Mouse (Mus musculus): ENCODE measurements around the gene Cd2. TPM values are rescaled to one million over a fixed set of nuclear protein-coding genes. Genes with fewer than 3 reads are reported as not detected.

The Cd2 gene
- polyA plus RNA-seq, 1 experiment from 2014 or later = not detected

DNA sequence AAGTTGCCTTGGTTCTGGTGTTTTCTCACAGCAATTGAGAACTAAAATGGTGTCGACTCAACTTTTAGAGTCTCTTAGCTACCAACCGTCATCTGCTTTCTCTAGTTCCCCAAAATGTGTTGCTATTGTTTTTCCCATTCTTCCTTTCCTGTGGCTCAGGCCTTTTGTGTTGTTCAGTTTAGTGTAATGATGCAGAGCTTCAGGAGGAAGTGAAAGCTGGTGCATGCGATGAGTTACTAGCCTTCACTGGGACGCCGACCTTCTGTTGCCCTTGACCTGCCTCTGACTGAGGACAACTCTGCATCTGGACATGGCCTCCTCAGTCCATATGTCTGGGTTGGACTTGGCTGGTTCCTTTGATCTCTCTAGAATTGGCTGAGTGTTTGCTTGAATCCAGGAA, 16.9 kb downstream of the Cd2 start:
- Histone ChIP-seq H3K4me1 (replicated peaks) (no peaks in the 10 kb centered on the region), H3K9me3 (peaks cover 3% of the 10 kb centered on the region; the same call in 1 of the 2 replicates), H3K4me2 (no peak overlapping the region), H3K27ac (no peak overlapping the region), H3K9ac (replicated peaks) (no peak overlapping the region), H3K36me3 (no peaks in the 10 kb centered on the region), H3K4me3 (replicated peaks) (no peak overlapping the region), H3K27me3 (no peaks in the 10 kb centered on the region)
- ATAC-seq (ENCODE audit: insufficient number of reproducible peaks, insufficient read depth, low FRiP score, low TSS enrichment, low read depth) = no peak
- 90% methylated on average over 5 of the region's 5 CpGs for WGBS

DNA sequence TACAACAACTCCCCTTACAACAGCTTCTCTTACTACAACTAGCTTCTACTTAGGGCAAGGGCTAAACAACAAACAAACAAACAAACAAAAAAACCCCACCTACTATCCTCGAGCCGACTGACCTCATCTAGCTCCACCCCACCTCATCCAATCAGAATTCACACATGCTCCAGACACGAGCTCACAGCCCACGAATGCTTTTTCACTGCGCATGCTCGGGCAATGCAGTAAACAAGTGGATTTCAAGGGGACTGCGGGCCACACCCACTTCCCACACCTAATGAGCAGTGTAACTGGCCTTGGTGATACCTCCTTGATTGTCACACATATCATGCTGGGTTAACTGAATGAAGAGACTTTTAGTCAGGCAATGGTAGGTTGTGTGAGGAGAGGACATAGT, 19.4 kb downstream of the Cd2 start:
- Histone ChIP-seq H3K27me3 (no peaks in the 10 kb centered on the region), H3K4me2 (no peak overlapping the region), H3K36me3 (no peaks in the 10 kb centered on the region), H3K4me1 (replicated peaks) (no peaks in the 10 kb centered on the region), H3K9ac (replicated peaks) (no peak overlapping the region), H3K27ac (no peak overlapping the region), H3K4me3 (replicated peaks) (no peak overlapping the region), H3K9me3 (peaks cover 3% of the 10 kb centered on the region; the same call in 1 of the 2 replicates)
- no peak for ATAC-seq (ENCODE audit: insufficient number of reproducible peaks, insufficient read depth, low FRiP score, low TSS enrichment, low read depth)
- 85% methylated on average over 7 of the region's 7 CpGs for WGBS

DNA sequence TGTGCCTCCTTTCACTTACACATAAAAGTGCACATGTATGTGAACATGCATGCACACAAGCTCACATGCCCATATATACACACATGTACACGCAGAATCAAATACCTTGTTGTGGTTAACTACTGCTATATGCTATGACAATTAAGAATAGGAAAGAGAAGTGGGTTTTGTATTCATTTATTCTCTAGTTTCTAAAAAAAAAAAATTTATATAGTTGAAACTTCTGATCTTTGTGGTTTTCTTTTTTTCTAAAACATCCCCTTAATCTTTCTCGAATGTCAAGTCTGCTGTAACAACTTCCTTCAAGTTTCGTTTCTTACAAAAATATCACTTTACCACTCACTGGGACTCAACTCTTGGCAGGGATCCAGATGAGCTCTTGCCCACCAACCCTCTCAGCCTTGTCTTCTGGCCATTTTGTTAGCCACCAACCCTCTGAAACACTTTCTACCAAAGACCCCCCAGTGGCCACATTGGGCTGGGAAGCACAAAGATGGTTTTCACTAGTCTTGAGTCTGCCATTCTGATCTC, 22.1 kb downstream of the Cd2 start:
- WGBS = 77% methylated on average over 3 of the region's 3 CpGs

DNA sequence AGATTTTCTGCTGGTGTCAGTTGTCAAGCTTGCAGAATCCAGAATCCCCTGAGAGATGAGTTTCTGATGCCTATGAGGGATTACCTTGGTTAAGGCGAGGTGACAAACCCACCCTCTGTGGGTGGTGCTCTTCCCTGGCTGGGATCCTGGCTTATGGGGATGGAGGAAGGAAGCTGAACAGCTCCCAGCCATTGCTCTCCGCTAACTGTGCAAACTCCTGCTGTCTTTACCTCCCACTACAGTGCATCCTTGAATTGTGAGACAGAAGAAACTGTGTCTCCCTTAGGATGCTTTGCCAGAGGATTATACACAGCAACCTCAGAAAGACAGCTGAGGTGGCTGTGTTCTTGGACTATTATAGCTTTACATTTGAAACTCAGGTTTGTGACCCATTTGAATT, 28.8 kb downstream of the Cd2 start:
- no peaks in the 10 kb centered on the region for H3K36me3 ChIP-seq
- no peaks in the 10 kb centered on the region for H3K4me1 ChIP-seq (replicated peaks)
- no peak overlapping the region for H3K9ac ChIP-seq (replicated peaks)
- no peaks in the 10 kb centered on the region for H3K27me3 ChIP-seq
- no peak overlapping the region for H3K27ac ChIP-seq
- WGBS = 57% methylated on average over 2 of the region's 2 CpGs
- H3K9me3 ChIP-seq = no peaks in the 10 kb centered on the region
- H3K4me3 ChIP-seq (replicated peaks) = no peak overlapping the region
- no peak overlapping the region for H3K4me2 ChIP-seq
- ATAC-seq (ENCODE audit: insufficient number of reproducible peaks, insufficient read depth, low FRiP score, low TSS enrichment, low read depth) = no peak

More for the DNA sequence above, 22.1 kb downstream of the Cd2 start:
- peaks cover 3% of the 10 kb centered on the region; the same call in 1 of the 2 replicates for H3K9me3 ChIP-seq
- H3K4me3 ChIP-seq (replicated peaks) = no peak overlapping the region
- no peaks in the 10 kb centered on the region for H3K27me3 ChIP-seq
- H3K4me1 ChIP-seq (replicated peaks) = no peaks in the 10 kb centered on the region
- no peak overlapping the region for H3K27ac ChIP-seq
- no peaks in the 10 kb centered on the region for H3K36me3 ChIP-seq
- ATAC-seq (ENCODE audit: insufficient number of reproducible peaks, insufficient read depth, low FRiP score, low TSS enrichment, low read depth) = no peak
- no peak overlapping the region for H3K9ac ChIP-seq (replicated peaks)
- no peak overlapping the region for H3K4me2 ChIP-seq

DNA sequence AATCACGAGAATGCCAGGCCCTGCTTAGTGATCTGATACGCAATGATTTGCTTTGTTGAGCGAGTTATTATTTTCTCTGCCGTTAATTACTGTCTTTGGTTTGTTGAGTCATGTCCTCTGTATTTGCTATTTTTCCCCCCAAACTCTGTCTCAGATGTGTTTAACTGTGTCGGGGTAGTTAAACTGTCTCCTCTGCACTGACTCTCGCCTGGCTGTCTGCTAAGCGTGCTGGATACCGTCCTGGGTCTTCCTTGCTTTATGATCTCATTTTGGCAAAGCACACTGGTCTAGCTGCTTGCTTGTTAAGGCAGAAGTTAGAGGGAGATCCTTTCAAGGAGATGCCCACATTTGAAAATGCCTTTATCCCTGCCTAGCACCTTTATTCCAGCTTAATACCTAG, 31.6 kb downstream of the Cd2 start:
- ATAC-seq (ENCODE audit: insufficient number of reproducible peaks, insufficient read depth, low FRiP score, low TSS enrichment, low read depth) = no peak
- Histone ChIP-seq H3K4me3 (replicated peaks) (no peak overlapping the region), H3K36me3 (no peaks in the 10 kb centered on the region), H3K27me3 (no peaks in the 10 kb centered on the region), H3K9ac (replicated peaks) (no peak overlapping the region), H3K9me3 (no peaks in the 10 kb centered on the region), H3K27ac (no peak overlapping the region), H3K4me1 (replicated peaks) (no peaks in the 10 kb centered on the region), H3K4me2 (no peak overlapping the region)
- 85% methylated on average over 8 of the region's 8 CpGs for WGBS

DNA sequence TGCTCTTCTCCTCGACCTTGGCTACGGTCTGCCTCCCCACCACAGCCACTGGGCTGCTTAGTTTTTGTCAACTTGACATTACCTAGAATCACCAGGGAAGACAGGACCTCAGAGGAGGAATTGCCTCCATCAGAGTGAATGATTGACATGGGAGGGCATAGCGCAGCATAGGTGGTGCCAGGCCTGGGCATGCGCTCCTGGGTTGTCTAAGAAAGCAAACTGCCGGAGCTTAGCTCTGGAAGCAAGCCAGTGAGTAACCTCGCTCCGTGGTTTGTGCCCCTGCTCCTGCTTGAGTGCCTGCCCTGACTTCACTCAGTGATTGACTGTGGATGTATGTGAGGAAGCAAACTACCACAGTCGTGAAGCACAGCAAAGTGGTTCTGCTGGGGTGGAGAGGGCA, 35.6 kb downstream of the Cd2 start:
- Histone ChIP-seq H3K36me3 (no peaks in the 10 kb centered on the region), H3K9ac (replicated peaks) (no peak overlapping the region), H3K9me3 (no peaks in the 10 kb centered on the region), H3K4me3 (replicated peaks) (no peak overlapping the region), H3K27me3 (no peaks in the 10 kb centered on the region), H3K4me2 (no peak overlapping the region), H3K27ac (no peak overlapping the region), H3K4me1 (replicated peaks) (no peaks in the 10 kb centered on the region)
- no peak for ATAC-seq (ENCODE audit: insufficient number of reproducible peaks, insufficient read depth, low FRiP score, low TSS enrichment, low read depth)
- WGBS = 83% methylated on average over 8 of the region's 8 CpGs

DNA sequence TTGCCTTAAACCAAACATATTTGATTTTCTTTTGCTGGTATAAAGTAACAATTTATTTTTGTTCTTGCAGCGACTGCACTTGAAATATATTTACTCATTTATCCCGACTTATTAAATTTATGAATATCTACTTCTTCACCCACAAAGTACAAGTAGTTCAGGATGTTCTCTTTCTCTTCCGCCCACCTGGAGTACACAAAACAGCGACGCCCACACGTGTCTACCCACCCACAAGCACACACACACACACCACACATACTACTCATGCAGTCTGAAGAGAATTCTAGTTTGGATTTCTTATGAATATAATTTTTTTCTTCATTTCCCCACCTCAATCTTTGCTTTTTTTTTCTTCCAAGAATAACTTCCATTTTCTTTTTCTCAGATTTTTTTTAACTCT, 37.9 kb downstream of the Cd2 start:
- H3K27me3 ChIP-seq = no peaks in the 10 kb centered on the region
- no peaks in the 10 kb centered on the region for H3K4me1 ChIP-seq (replicated peaks)
- H3K27ac ChIP-seq = no peak overlapping the region
- no peaks in the 10 kb centered on the region for H3K36me3 ChIP-seq
- 86% methylated on average over 6 of the region's 6 CpGs for WGBS
- no peak overlapping the region for H3K4me3 ChIP-seq (replicated peaks)
- no peak overlapping the region for H3K4me2 ChIP-seq
- H3K9ac ChIP-seq (replicated peaks) = no peak overlapping the region
- no peaks in the 10 kb centered on the region for H3K9me3 ChIP-seq
- ATAC-seq (ENCODE audit: insufficient number of reproducible peaks, insufficient read depth, low FRiP score, low TSS enrichment, low read depth) = no peak

DNA sequence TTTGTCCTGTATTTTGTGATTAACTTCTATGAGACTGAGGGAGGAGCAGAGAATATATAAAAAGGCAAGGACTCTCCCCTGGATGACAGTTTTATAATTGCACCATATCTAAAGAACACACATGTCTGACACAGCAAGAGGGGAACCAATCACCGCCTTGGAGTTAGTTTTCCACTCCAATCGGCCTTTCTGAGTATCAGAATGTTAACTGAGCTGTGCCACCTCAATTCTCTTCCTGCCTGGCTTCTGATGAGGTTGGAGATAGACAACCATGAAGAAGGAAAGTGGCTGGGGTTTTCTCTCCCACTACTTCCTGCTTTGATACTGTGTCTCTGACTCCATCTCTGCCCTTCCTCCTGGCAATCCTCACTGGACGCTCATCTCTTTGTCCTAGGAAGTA, 42.5 kb downstream of the Cd2 start:
- H3K9ac ChIP-seq (replicated peaks) = no peak overlapping the region
- H3K4me1 ChIP-seq (replicated peaks) = peaks cover 4% of the 10 kb centered on the region; the same call in 1 of the 2 replicates
- no peaks in the 10 kb centered on the region for H3K9me3 ChIP-seq
- no peak for ATAC-seq (ENCODE audit: insufficient number of reproducible peaks, insufficient read depth, low FRiP score, low TSS enrichment, low read depth)
- H3K36me3 ChIP-seq = no peaks in the 10 kb centered on the region
- no peak overlapping the region for H3K4me2 ChIP-seq
- no peaks in the 10 kb centered on the region for H3K27me3 ChIP-seq
- WGBS = 67% methylated on average over 3 of the region's 3 CpGs
- H3K27ac ChIP-seq = no peak overlapping the region
- H3K4me3 ChIP-seq (replicated peaks) = no peak overlapping the region

DNA sequence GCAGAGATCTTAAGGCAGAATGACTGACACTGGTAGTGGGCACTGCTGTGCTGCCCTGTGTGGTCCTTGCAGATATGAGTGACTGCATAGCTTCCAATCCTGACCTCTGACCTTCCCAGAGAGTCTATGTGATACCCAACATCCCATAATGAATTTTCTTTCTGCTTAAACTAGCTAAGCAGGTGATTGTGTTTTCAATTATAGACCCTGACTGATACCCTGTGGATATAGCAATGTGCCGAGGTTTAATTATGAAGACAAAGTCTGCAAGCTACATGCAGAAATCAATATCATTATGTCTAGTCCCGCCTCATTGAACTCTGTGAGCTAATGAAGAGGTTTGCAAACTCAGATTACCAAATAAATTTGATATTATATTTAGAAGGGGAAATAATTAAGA, 44.7 kb downstream of the Cd2 start:
- H3K27ac ChIP-seq = no peak overlapping the region
- H3K9ac ChIP-seq (replicated peaks) = no peak overlapping the region
- H3K9me3 ChIP-seq = no peaks in the 10 kb centered on the region
- H3K4me3 ChIP-seq (replicated peaks) = no peak overlapping the region
- peaks cover 4% of the 10 kb centered on the region; the same call in 1 of the 2 replicates for H3K4me1 ChIP-seq (replicated peaks)
- no peaks in the 10 kb centered on the region for H3K36me3 ChIP-seq
- H3K4me2 ChIP-seq = no peak overlapping the region
- no peak for ATAC-seq (ENCODE audit: insufficient number of reproducible peaks, insufficient read depth, low FRiP score, low TSS enrichment, low read depth)
- H3K27me3 ChIP-seq = no peaks in the 10 kb centered on the region
- 68% methylated on average over 2 of the region's 2 CpGs for WGBS

DNA sequence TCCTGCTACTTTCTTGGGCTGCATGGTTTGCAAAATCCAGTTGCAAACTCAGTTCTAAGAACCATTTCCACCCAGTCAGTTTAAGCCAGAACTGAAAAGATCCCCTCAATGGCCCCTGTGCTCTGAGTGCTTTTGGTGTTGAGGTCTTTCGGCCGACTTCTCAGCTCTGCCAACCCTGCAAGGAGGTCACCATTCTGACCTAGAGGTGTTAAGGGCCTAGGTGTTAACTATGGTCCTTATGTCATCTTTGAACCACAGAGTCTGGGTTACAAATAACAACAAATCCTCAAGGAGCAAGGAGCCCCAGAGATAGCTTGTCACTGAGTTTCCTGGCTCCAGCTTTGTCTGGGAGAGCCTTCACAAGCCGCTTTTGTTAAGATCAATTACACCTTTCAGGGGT, 45.9 kb downstream of the Cd2 start:
- Histone ChIP-seq H3K4me1 (replicated peaks) (peaks cover 14% of the 10 kb centered on the region), H3K36me3 (no peaks in the 10 kb centered on the region), H3K4me3 (replicated peaks) (no peak overlapping the region), H3K4me2 (no peak overlapping the region), H3K9ac (replicated peaks) (no peak overlapping the region), H3K27me3 (no peaks in the 10 kb centered on the region), H3K27ac (no peak overlapping the region), H3K9me3 (no peaks in the 10 kb centered on the region)
- no peak for ATAC-seq (ENCODE audit: insufficient number of reproducible peaks, insufficient read depth, low FRiP score, low TSS enrichment, low read depth)
- 28% methylated on average over 3 of the region's 3 CpGs for WGBS

DNA sequence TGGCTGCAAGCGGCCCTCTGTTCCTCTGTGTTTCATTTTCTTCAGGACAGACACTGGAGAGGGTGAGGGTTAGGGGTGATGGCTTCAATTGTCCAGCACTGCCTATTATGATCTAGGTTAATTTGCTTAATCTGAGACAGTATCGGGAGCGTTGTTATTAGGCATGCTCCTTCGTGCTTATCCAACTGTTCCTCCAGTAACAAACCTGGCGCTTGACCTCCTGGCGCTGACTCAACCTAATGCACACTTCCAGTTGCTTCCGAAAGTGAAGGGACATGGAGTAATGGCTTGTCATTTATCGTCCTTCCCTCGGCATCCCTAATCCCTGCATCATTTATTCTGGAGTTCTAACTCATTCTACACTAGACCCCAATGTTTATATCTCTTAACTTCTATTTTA, 46.9 kb downstream of the Cd2 start:
- ATAC-seq (ENCODE audit: insufficient number of reproducible peaks, insufficient read depth, low FRiP score, low TSS enrichment, low read depth) = no peak
- Histone ChIP-seq H3K9ac (replicated peaks) (no peak overlapping the region), H3K9me3 (no peaks in the 10 kb centered on the region), H3K4me3 (replicated peaks) (no peak overlapping the region), H3K27ac (no peak overlapping the region), H3K4me1 (replicated peaks) (peaks cover 18% of the 10 kb centered on the region), H3K27me3 (no peaks in the 10 kb centered on the region), H3K36me3 (no peaks in the 10 kb centered on the region), H3K4me2 (no peak overlapping the region)
- WGBS = 82% methylated on average over 9 of the region's 9 CpGs

DNA sequence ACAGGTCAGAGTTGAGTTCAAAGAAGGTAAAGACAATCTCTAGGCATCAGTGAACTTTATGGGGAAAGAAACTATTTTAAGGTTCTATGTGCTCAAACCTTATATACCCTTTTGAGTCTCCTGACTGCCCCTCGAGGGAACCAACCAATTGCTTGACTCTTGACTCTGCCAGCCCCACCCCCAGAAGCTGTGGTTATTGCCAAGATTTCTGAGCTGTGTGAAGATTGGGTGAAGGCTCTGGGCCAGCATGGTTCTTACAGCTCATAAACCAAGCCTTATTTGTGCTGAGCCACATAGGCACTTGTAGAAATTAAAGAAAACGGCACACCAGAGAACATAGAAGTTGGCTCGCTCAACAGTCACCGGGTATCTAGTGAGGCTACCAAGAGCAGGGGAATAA, 48.5 kb downstream of the Cd2 start:
- Histone ChIP-seq H3K9ac (replicated peaks) (no peak overlapping the region), H3K27ac (no peak overlapping the region), H3K36me3 (no peaks in the 10 kb centered on the region), H3K9me3 (no peaks in the 10 kb centered on the region), H3K4me1 (replicated peaks) (peaks cover 18% of the 10 kb centered on the region), H3K4me2 (no peak overlapping the region), H3K27me3 (no peaks in the 10 kb centered on the region), H3K4me3 (replicated peaks) (no peak overlapping the region)
- ATAC-seq (ENCODE audit: insufficient number of reproducible peaks, insufficient read depth, low FRiP score, low TSS enrichment, low read depth) = no peak
- 85% methylated on average over 4 of the region's 4 CpGs for WGBS

Data from limb, embryonic 12.5 days (tissue).